Mouse (Mus musculus) ovary, postnatal 14 days (tissue): ENCODE measurements around the gene Zfp280d.
A peak's percentile ranks its signal among the peaks of the same experiment; 100 is the strongest.

ENCODE experiments used
- DNase-seq: peaks from one replicate; pipeline ENCODE4 v3.0.0; 2022; ENCODE audit warnings: low spot score

Zfp280d gene

DNA sequence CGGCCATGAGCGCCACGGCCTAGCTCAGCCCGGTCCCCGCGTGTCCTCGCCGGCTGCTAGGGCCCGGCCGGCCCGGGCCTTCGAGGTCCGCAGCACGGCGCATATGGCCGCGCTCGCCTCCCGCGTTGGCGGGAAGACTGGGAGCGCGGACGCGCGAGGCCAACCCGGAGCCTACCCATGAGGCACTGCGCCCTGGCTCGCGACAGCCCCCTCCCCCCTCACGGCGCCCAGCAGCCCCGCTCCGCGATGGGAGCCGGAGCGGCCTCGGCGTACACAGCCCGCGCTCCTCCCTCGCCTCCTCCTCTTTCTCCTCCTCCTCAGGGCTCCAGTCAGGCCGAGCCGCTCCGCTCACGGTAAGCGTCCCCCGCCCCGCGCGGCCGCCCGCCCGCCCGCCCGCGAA, at the start of gene Zfp280d:
Gene Zfp280d (plus strand): TSS at position 184 of the 400 bp plus-strand sequence.
- peak; percentile 81 for DNase-seq

DNA sequence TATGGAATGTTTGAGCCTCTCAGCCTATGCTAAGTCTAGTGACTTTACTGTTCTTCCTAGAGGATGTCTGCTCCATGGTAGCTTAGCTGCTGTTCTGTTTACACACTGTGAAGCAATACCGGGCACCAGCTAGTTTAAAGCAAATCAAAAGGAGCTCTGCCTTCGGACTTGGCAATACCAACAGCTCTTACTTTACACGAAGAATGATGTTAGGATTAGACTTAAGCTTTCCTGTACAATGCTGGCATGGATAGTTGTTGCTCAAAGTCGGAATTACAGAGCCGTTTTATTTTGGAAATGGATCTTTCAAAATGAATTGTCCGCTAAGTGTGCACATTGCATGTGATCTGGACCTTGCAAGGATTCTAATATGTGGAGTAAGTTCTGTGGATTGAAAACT, 48.1 kb upstream of the Zfp280d start:
- DNase-seq: no peak

DNA sequence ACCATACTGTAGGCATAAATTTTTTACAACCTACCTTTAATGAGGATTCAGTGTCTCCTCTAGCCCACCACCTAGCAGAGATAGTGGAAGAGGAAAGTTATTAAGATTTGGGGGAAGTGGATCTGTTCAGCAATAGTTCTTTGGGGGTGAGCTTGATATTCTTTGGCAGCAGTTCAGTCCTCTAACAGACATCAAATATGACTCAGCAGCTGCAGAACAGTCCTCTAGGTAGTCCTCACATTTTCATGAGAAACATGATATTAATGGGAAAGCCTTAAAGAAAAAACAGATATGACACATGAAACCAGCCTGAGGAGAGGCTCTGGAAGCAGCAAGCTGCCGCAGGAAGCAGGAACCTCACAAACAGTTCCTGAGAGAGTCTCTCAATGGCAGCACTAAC, 22.0 kb upstream of the Zfp280d start:
- DNase-seq: no peak

DNA sequence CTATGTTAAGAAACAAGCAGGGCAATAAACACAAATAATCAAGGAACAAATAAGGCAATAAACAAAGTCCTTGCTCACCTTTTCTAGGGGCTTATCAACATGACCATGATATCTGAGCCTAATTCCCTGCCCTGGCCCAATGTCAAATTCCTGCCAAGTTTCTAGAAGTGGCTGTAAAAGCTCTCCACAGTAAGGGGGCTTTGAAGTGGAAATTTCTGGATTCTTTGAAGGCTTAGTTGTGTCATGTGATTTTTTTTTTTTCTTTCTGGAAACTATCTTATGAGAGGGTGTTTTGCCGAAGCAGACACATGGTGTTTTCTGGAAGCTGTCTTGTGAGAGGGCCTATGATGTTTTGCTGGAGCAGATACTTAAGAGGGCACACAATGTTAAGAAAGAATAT, 19.4 kb upstream of the Zfp280d start:
- DNase-seq: no peak

DNA sequence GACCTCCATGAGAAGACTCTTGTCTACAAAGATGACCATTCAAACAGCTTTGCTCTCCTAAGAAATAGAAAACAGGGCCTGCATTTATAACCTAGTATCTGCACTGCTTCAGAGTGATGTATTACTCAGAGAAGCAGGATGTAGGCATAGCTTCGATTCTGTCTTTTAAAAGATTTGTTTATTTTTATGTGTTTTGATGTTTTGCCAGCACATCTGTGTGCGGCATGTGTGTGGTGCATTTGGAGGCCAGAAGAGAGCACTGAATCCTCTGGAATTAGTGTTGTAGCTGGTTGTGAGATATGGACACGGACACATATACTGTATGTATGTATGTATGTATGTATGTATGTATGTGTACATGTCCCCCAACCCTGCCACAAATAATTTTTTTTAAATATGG, 18.0 kb upstream of the Zfp280d start:
- no peak for DNase-seq

DNA sequence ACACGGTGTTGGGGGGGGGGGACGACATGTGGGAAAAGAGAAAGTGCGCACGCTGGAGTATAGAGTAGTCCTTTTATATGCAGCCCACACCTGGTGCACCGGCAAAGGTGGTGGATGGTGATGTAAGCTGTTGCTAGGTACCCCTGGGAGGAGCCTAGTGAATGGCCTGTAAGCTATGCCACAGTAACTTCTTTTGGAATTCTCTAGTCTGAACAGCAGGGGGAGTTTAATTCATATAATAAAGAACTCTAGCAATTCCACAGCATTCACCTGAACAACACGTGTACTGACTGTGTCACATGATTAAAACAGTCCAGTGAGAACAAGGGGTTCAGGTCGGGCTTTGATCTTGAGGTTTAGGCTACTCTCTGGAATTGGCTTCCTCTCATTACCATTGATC, 14.3 kb upstream of the Zfp280d start:
- DNase-seq: peak; percentile 7

DNA sequence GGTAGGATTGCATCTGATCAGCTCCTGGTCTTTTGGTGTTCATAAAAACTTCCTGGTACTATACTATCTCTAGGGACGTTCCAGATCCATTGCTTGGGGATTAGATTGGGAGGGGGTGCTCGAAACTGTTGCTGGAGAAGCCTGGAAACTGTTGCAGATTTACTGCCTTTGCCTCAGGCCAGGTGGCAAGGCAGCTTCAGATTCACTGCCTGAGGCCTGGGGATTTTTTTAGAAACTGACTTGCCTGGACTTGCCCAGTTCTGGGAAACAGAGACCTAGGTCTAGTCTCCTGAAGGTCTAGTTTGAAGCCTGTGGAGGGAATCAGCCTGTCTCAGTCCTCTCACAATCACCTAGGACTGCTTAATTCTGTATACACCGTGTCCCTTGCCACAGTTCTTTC, 9.8 kb upstream of the Zfp280d start:
- no peak for DNase-seq

DNA sequence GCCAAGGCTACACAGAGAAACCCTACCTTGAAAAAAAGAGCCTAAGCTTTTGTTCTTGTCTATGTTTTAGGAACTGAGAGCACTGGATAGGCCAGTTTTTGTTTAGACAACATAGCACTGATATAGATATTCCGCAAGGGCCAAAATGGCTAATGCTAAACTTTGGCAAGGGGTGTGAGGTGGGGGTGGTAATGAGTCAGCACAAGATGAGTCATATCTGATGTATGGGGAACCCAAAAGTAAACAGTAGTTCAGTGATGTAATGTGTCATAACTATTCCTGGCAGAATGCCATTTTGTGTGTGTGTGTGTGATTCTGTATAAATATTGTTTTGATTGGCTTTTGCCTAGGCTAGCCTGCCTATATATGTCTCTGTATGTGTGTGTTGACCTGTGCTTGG, 4.5 kb upstream of the Zfp280d start:
- DNase-seq: no peak

DNA sequence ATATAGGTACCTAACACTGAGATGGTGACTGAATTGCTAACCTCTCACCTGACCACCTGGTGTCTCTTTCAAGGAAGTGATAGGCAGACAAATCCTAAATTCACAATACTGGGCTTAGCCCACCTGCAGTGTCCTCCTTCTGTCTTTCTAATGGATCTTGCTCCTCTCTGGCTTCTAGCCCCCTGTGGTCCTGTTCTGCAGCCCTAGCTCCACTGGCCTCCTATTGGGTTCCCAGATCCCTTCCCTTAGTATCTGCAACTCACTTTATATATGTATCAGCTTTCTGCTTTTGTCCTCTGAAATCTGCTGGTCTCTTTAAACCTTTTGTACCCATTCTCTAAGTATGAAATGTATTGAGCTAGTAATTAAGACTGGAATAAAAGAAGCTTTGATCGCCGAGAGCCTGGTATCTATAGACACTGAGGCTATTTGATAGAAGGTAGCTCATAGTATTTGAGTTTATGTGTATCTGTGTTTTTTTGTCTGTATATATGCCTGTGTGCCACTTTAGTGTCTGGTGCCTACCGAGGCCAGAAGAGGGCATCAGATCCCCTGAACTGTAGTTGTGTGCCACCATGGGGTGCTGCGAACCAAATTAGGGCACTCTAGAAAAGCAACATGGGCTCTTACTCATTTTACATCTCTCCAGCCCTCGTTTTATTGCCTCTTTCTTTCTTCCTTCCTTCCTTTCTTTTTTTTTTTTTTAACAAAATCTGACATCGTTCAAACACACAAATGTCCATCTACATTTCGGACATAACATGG, 832 bp upstream of the Zfp280d start:
- DNase-seq: no peak

DNA sequence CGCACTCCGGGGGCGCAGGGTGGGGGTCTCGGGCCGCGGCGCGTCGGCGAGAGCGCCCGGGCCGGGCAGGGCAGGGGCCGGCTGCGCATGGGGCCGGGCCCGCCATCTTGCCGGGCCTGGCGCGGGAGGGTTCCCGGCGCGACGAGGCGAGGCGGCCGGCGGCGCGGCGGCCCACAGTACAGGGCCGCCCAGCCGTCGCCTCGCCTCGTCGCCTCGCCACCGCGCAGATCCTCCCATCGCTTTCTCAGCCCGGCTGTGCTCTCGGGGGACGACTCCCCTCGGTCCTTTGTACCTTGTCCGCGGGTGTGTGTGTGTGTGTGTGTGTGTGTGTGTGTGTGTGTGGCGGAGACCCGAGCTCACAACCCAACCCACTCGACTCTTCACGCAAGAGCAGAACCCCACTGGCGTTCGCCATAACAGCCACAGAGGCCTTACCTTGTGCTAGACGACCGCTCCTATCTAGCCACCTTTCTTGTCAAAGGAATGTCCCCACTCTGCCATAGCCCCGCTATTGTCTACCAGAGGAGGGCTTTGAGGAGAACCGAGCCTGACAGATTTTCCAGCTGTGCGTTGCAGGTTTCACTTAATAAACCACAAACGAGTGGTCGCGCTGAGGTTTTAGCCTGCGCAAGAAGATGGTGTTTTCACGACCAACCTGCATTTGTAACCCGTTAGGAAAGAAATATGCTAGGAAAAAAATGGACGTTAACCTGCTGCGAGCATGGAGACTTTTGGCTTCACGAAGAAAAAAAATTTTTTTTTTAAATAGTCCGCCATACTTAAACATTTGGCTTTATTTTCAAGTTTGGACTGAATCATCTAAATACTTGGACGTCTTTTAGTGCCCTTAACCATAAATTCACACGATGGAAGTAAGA, 680 bp downstream of the Zfp280d start:
- peak; percentile 38 for DNase-seq

DNA sequence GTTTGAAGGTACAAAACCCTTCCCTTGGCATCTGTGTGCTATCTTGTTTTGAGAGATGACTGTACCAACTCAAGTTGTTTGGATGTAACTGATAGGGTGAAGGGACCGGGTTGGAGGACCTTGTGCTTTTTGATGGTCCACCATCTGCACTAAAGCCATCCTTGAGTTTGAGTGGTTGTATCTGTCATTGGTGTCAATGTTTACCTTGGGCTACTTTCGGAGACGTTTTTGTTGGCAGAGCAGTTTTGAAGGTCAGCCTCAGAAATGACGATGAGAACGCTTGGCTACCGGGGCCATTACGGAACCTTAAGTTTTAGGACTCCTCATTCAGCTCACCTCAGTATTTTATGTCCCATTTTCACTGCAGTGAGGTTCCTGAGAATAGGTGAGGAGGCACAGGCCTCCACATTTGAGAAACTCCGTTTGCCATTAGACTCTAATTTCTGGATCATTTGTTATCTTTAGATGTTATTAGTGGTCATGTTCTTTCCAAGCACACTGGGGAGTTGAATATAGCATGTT, 1.4 kb downstream of the Zfp280d start:
- no peak for DNase-seq

DNA sequence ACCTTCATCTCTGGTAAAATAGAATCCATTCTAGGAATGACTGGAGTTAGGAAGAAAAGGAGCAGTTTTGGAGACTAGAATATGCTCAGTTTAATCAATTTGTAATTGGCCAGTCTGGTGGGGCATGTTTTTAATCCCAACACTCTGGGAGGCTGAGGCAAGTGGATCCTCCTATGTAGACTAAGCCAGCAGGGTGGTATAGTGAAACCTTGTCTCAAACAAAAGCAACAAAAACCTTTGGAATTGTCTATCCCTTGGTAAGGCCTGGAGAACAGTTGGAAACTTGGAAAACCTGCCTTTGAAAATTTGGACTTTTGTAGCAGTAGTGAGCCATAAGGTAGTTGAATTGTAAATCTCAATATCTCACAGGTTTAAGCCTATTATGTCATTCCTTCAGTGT, 2.3 kb downstream of the Zfp280d start:
- DNase-seq: no peak

DNA sequence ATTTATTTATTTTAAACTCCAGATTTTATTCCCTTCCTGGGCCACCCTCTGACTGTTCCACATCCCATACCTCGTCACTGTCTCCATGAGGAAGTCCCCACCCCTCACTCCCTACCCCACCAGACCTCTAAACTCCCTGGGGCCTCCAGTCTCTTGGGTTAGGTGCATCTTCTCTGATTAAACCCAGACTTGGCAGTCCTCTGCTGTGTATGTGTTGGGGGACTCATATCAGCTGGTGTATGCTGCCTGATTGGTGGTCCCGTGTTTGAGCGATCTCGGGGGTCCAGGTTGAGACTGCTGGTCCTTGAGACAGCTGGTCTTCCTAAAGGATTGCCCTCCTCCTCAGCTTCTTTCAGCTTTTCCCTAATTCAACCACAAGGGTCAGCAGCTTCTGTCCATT, 5.3 kb downstream of the Zfp280d start:
- no peak for DNase-seq

DNA sequence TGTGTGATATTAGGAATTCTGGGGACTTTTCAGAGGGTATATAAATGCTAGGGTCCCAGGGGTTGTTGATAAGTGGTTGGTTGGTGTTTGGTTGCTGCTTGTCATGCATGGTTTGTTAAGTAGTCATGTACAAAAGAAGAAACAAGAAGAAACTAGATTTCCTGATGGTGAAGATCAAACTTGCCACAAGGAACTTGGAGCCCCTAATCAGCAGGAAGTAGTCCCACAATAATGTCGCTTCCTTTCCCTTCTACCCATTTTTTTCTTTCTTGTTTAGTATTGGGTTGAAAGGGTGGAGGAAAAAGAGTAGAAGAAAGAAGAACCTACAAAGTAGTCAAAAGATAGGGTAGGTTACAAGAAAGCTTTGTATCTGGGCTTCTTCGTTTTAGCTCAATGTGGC, 13.0 kb downstream of the Zfp280d start:
- DNase-seq: no peak

DNA sequence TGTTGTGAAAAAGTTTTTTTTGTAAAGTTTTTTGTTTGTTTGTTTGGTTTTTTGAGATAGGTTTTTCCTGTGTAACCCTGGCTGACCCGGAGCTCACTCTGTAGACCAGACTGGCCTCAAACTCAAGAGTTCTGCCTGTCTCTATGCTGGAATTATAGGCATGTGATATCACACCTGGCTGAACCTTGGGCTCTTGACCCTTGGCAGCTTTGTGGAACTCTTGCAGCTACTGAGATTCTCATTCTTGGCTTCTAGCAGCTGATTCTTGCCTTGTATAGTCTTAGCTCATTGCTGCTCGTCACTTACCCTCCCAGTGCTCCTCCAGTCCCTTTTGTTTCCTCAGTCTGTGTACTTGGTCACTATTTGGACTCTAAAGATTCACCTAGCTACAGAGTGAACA, 13.6 kb downstream of the Zfp280d start:
- DNase-seq: no peak

DNA sequence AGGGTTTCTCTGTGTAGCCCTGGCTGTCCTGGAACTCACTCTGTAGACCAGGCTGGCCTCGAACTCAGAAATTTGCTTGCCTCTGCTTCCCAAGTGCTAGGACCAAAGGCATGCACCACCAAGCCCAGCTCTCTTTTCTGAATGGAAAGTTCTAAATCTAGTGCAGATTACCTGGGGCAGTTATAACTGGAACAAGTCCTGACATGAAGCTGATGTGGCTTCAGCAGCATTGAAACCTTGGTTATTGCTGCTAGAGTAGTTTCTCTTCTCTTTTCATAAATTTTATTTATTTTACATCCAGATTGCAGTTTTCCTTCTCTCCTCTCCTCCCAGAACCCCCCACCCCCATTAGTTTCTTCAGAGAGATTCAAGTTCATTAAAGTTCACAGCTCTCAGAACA, 14.4 kb downstream of the Zfp280d start:
- no peak for DNase-seq

DNA sequence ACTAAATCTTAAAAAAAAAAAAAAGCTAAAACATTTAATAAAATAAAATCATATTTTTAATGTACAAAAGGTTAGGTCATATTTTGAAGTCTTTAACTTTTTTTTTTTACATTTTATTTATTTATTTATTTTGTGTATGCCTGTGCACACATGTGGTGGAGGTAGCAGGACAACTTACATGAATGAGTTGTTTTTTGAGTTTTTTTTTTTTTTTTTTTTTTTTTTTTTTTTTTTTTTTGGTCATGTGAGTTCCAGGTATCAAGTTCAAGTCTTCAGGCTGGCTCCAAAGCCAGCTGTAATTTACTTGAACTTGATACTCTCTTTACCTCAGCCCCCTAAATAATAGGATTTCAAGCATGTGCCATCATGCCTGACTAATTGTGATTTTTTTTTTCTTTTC, 19.4 kb downstream of the Zfp280d start:
- DNase-seq: no peak

DNA sequence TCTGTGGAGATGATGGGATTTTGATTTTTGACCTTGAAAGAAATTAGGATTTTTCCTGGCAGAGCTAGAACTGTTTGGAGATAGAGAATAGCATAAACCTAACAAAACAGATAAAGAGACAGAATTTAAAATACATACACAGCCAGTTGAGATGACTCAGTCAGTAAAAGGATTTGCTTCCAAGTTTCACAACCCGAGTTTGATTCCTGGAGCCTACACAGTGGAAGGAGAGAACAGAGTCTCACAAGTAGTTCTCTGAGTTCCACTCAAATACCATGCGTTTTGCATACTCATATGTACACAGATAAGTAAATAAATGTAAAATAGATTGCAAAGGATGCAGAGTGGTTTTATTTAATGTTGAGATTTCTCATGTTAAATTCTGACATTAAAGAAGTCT, 35.1 kb downstream of the Zfp280d start:
- DNase-seq: no peak

DNA sequence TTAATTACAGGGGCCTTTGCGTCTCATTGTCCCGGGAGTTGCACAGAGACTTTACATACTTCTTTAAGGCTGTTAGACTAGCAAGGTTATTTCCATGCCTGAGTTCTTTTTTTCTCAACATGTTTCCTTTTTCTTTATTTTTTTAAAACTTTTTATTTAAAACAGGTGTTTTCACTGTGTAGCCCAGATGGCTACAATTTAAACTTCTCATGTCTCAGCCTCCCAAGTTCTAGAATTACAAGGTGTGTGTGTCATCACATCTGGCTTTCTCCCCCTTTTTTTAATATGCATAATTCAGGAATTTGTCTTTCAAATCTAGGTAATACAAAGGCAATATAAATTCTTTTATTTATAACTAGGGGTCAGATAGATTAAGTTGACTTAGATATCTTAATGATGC, 58.6 kb downstream of the Zfp280d start:
- no peak for DNase-seq

DNA sequence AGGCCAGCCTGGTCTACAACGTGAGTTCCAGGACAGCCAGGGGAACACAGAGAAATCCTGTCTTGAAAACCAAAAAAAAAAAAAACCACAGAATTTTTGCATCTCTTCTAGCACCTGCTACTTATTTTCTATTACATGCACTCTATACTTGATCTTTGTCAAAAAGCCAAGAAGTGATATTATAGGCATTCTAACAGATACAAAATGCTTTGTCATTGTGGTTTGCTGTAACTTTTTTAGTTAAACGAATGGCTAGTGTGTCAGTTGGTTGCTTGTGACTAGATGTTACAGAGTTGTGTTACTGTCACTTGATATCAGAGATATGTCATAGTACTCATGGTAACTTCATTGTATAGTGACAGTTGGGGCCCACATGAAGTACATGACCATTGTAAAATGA, 61.4 kb downstream of the Zfp280d start:
- no peak for DNase-seq

DNA sequence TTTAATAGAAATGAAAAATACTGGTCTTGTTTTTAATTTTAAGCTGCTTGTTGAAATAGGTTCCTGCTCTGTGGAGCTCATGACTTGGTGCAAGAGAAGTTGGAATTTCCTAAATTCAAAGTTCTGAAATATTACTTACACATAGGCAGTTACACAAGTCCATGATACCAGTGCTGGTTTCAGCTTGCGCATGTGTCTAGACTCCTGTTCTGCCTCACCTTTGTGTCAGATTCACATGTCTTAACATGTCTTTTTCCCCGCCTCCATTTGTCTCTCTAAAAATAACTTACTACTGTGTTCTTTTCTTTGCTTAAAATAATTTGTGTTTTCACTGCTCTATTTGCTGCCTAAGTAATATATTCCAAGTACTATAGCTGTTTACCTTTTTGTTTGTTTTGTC, 64.5 kb downstream of the Zfp280d start:
- DNase-seq: no peak

DNA sequence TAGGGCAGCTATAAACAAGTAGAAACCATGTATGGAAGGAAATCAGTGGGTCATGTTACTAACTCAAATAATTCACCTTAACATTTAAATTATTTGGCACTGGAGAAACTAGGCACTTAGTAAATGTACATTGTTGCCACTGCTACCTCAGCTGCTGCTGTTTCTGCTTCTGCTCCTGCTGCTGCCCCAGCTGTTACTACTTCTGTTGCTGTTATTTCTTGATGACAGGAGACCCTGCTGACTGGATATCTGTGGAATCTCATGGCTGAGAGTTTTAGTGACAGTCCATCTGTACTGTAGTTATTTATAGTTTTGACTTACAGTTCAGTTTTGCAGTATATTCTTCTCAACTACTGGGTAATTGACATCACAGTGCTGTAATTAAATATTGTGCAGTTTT, 69.2 kb downstream of the Zfp280d start:
- no peak for DNase-seq

DNA sequence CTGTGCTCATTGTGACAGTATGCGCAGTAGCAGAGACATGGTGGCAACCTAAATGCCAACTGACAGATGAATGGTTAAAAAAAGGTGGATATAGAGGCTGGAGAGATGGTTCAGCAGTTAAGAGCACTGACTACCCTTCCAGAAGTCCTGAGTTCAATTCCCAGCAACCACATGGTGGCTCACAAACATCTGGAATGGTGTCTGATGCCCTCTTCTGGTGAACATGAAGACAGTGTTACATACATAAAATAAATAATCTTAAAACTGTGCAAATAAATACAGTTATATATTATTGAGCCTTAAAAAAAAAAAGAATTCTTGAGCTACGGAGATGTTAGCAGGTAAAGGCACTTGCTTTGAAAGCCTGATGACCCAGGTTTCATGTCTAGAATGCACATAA, 97.7 kb downstream of the Zfp280d start:
- DNase-seq: no peak
